Mouse (Mus musculus) cerebellum, adult 9-10 months (tissue): ENCODE data around the gene Ptpre.
"Not testable (repeated sequence)": the region's sequence is repeated elsewhere in the genome, so short reads cannot be mapped to it uniquely, and the experiment has no call there.

Source experiments
- DNase-seq: peaks from one replicate; pipeline ENCODE4 v3.0.0; 2022

Gene Ptpre

GRCm38 (mm10) chr7:135698362-135698761 is 161.1 kb downstream of the Ptpre start:
- DNase-seq, result no peak

GRCm38 (mm10) chr7:135699351-135699750 is 162.1 kb downstream of the Ptpre start:
- DNase-seq, result not testable (repeated sequence)

GRCm38 (mm10) chr7:135703600-135704148 is 166.4 kb downstream of the Ptpre start:
- no peak for DNase-seq

GRCm38 (mm10) chr7:135704251-135704650 is 167.0 kb downstream of the Ptpre start:
- DNase-seq, result no peak

- DNase-seq, result no peak
These were observed 167.8 kb downstream of the Ptpre start for GRCm38 (mm10) chr7:135705083-135705482.

- no peak for DNase-seq
These were observed 168.5 kb downstream of the Ptpre start for GRCm38 (mm10) chr7:135705753-135706152.

GRCm38 (mm10) chr7:135710702-135711101 is 173.4 kb downstream of the Ptpre start:
- no peak for DNase-seq

GRCm38 (mm10) chr7:135712534-135712933 is 175.3 kb downstream of the Ptpre start:
- DNase-seq, result no peak

- no peak for DNase-seq
These were observed 176.0 kb downstream of the Ptpre start for GRCm38 (mm10) chr7:135713326-135713725.

- DNase-seq, result no peak
These were observed 177.9 kb downstream of the Ptpre start for GRCm38 (mm10) chr7:135715166-135715565.

GRCm38 (mm10) chr7:135715642-135716444 is 178.6 kb downstream of the Ptpre start, which contains the start of gene Mki67:
Gene Mki67, minus strand, starts transcription at chr7:135716361.
- no peak for DNase-seq

- peak; percentile 54 for DNase-seq
These were observed 179.2 kb downstream of the Ptpre start for GRCm38 (mm10) chr7:135716445-135716877.

- DNase-seq, result no peak
These were observed 179.8 kb downstream of the Ptpre start for GRCm38 (mm10) chr7:135716968-135717557.

- no peak for DNase-seq
These were observed 184.2 kb downstream of the Ptpre start for GRCm38 (mm10) chr7:135721436-135721992.

- no peak for DNase-seq
These were observed 184.9 kb downstream of the Ptpre start for GRCm38 (mm10) chr7:135722011-135722838.

GRCm38 (mm10) chr7:135723672-135724341 is 186.5 kb downstream of the Ptpre start:
- DNase-seq, result no peak

GRCm38 (mm10) chr7:135726707-135727106 is 189.4 kb downstream of the Ptpre start:
- no peak for DNase-seq

GRCm38 (mm10) chr7:135728038-135728437 is 190.8 kb downstream of the Ptpre start:
- DNase-seq, result no peak

- no peak for DNase-seq
These were observed 197.1 kb downstream of the Ptpre start for GRCm38 (mm10) chr7:135734379-135734778.

- no peak for DNase-seq
These were observed 197.8 kb downstream of the Ptpre start for GRCm38 (mm10) chr7:135734911-135735646.
